Mouse (Mus musculus) ovary, postnatal 14 days (tissue): ENCODE measurements around the gene Gtf3c6.

Experiments
- DNase-seq: peaks from one replicate; pipeline ENCODE4 v3.0.0; 2022; ENCODE audit warnings: low spot score

Gene Gtf3c6

DNA sequence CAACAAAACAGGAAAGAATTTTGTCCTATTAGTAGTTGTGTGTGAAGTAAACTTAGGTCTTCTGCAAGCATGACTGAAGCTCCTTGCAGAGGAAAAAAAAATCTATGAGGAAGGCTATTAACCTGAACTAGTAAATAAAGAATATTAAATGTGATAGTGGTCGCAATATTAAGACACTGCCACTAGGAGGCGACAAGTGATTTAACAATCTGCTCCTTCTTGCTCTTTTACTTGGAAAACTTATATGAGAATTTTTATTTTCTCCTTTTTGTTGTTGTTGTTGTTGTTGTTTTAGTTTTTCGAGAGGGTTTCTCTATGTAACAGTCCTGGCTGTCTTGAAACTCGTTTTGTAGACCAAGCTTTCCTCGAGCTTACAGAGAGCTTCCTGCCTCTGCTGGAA, 1.1 kb upstream of the Gtf3c6 start:
- DNase-seq: peak; percentile 22

DNA sequence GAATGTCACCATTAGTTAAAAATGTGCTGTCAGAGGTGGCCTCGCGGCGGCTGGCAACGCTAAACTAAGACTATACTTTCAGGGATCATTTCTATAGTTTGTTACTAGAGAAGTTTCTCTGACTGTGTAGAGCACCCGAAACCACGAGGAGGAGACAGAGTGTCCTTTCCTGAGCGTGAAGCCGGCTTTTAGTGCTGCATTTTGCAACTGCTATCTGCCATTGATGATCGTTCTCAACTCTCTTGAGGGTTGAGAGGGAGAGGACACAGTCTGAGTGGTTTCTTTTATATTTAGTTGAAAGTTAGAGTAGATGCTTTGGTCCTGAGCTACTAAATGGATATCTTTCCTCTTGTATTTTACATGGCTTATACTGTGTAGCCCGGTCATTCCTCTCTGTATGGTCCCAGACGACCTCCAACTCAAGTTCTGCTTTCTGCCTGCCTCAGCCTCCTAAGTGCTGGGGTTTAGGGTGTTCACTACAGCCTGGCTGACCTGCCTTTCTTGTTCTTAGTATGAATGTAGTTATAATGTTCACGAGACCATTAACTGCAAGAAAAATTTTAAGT, 576 bp upstream of the Gtf3c6 start:
- DNase-seq: peak; percentile 68

DNA sequence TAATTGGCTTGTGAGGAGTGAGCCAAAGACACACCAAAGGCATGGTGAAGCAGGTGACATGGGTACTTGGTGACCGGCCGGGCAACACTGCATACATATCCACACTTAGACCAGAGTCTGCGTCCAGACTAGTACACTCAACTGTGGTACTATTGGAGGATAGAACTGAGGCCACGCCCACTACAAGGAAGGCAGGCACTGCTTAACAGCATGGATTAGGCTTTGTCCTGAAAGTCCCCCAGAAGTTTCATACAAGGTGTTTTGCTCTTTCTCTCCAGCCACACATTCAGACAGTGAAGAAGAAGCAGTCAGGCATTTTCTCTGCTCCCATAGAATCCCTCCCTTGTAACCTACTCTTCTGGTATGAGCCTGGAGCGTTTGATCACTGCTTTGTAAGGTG, 1.2 kb downstream of the Gtf3c6 start:
- peak; percentile 27 for DNase-seq

- DNase-seq: no peak
Observed at GRCm38 (mm10) chr10:40250969-40251368, 6.9 kb downstream of the Gtf3c6 start.

GRCm38 (mm10) chr10:40249625-40250024, 8.3 kb downstream of the Gtf3c6 start:
- no peak for DNase-seq

DNA sequence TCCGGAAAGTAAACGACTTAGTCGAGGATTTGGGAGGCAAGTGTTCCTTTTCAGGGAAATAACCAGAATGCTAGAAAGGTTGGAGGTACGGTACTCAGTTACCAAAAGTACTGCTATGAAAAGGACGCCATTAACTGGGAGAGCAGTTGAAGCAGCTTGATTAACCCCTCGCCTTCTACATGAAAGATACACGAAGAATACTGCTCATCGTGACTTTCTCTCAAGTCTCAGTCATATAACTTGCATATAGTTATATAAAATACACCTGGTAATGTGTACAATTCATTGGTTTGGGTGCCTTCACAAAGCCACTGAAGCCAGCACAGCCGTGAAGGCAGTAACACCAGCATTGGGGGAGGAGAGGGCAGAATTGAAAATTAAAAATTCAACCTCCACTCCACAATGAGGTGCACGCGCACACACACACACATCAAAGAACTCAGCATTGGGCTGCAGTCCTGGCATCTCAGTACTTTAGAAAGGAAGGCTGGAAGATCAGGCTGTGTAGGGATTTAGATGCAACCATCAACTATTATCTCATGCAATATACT, 10.7 kb downstream of the Gtf3c6 start:
- no peak for DNase-seq

GRCm38 (mm10) chr10:40246374-40247165, 11.3 kb downstream of the Gtf3c6 start, which contains the start of gene Rpf2:
TSS of gene Rpf2 (minus strand) at chr10:40247036.
- peak; percentile 66 for DNase-seq

DNA sequence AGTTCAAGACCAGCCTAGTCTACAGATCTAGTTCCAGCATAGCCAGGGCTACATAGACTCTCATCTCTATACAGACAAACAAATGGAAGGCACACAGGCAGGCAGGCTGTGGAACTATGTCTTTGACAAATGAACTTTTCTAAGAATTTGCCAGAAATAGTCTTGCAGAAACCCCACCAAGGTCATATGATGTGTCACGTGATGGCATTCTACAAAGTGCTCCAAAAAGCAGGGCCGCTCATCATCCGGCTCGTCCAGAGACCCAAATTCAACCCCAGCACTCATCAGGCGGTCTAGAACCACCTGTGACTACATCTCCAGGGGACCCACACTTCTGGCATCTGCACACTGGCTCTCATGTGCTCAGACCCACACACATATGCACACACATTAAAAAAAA, 20.1 kb downstream of the Gtf3c6 start:
- DNase-seq: no peak

DNA sequence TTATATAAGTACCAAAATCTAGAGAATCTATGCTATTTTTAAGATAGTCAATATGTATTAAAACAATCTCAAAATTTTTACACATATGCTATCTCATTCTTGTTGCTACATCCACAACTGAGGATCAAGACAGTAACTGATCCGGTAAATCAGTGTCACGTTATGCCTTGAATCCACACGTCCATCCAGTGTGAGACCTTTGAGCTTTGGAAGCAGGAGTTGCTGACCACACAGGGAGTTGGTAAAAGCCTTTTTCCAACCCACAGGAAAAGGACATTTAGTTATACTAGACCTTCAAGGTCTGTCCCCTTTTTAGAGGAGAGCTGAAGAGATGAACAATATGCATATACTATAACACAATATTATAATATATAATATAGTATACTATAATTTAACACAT, 24.7 kb downstream of the Gtf3c6 start:
- no peak for DNase-seq

DNA sequence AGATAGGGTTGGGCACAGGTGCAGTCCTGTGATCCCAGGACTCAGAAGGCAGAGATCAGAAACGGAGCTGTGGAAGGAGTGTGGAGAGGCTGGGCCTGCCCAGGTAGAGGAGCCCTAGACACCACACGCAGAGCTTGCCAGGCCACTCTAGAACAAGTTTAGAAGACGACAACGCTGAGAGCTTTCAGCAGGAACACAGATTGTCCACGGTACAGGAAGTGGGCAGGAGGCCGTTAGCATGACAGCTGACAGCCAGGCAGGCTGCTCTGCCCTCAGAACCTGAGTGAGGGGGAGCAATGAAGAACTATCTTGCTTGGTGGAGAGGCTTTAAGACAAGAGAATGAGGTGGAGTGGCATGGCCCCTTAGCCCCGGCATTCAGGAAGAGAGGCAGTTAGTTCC, 25.5 kb downstream of the Gtf3c6 start:
- DNase-seq: no peak

DNA sequence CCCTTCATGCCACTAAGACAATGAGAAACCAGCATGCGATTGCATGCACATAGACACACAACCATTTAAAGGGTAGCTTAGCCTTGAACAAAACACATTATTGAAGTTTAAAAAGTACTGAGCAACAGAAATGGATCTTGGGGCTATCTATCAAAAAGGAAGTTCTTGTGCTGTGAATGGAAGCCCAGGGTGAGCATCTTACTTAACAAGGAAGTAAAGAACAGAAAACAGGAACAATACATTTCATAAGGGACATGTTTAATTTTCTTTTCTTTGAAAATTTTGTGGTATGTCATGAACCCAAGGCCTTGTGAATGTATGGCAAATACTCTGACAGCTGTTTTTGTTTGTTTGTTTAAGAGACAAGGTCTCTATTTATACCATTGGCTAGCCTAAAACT, 28.2 kb downstream of the Gtf3c6 start:
- no peak for DNase-seq

- peak; percentile 22 for DNase-seq
Observed at GRCm38 (mm10) chr10:40227660-40228303, 30.1 kb downstream of the Gtf3c6 start.

- DNase-seq: no peak
Observed at GRCm38 (mm10) chr10:40218874-40219273, 39.0 kb downstream of the Gtf3c6 start.

- peak; percentile 91 for DNase-seq
Observed at GRCm38 (mm10) chr10:40212443-40213169, 45.3 kb downstream of the Gtf3c6 start.
